Mouse (Mus musculus) T-helper 17 cell (primary cell): Measurements from ENCODE around the gene Suds3.

Experiments
- in situ Hi-C, 2 experiments: fragments of 300-600 bp; cut with MboI, MseI; formaldehyde crosslinking; loops; 1 replicate in 1 of 2; 2 replicates in 1 of 2; pipeline ENCODE4 v1.15.1; 2025; ENCODE audit warnings: high pct_unique_total_duplicates in 2 of 2

Gene Suds3

GRCm38 (mm10) chr5:117115836-117116366, at the start of gene Suds3:
TSS of gene Suds3 (minus strand) at chr5:117116113.
- in situ Hi-C loops = loop anchor here in 1 of 2 experiments (5.0 kb wide), 1 partner anchor 36 kb away; no protein-coding TSS in a partner anchor

GRCm38 (mm10) chr5:117164923-117165322, 49.0 kb upstream of the Suds3 start:
- in situ Hi-C loops = no loop called here

GRCm38 (mm10) chr5:117164516-117164915, 48.6 kb upstream of the Suds3 start:
- in situ Hi-C loops = no loop called here

- in situ Hi-C loops = no loop called here
Measured at GRCm38 (mm10) chr5:117163790-117164189, 47.9 kb upstream of the Suds3 start.

- in situ Hi-C loops = no loop called here
Measured at GRCm38 (mm10) chr5:117160499-117160898, 44.6 kb upstream of the Suds3 start.

- in situ Hi-C loops = no loop called here
Measured at GRCm38 (mm10) chr5:117159805-117160291, 43.9 kb upstream of the Suds3 start.

- in situ Hi-C loops = no loop called here
Measured at GRCm38 (mm10) chr5:117159326-117159725, 43.4 kb upstream of the Suds3 start.

- in situ Hi-C loops = no loop called here
Measured at GRCm38 (mm10) chr5:117158335-117159018, 42.6 kb upstream of the Suds3 start.

- in situ Hi-C loops = loop anchor here in 1 of 2 experiments (5.0 kb wide), 1 partner anchor 36 kb away; the partner anchor contains the start of gene Suds3
Measured at GRCm38 (mm10) chr5:117153527-117154091, 37.7 kb upstream of the Suds3 start.

GRCm38 (mm10) chr5:117152944-117153343, 37.0 kb upstream of the Suds3 start:
- in situ Hi-C loops = loop anchor here in 1 of 2 experiments (5.0 kb wide), 1 partner anchor 36 kb away; the partner anchor contains the start of gene Suds3

- in situ Hi-C loops = loop anchor here in 1 of 2 experiments (5.0 kb wide), 1 partner anchor 33 kb away; the partner anchor contains the start of gene Suds3
Measured at GRCm38 (mm10) chr5:117150068-117150467, 34.2 kb upstream of the Suds3 start.

- in situ Hi-C loops = loop anchor here in 1 of 2 experiments (10.0 kb wide), 1 partner anchor 1316 kb away; no protein-coding TSS in a partner anchor
Measured at GRCm38 (mm10) chr5:117149054-117149942, 33.4 kb upstream of the Suds3 start.

GRCm38 (mm10) chr5:117147187-117148095, 31.5 kb upstream of the Suds3 start:
- in situ Hi-C loops = loop anchor here in 1 of 2 experiments (10.0 kb wide), 1 partner anchor 1317 kb away; no protein-coding TSS in a partner anchor

GRCm38 (mm10) chr5:117146165-117146564, 30.3 kb upstream of the Suds3 start:
- in situ Hi-C loops = loop anchor here in 1 of 2 experiments (10.0 kb wide), 1 partner anchor 1319 kb away; no protein-coding TSS in a partner anchor

GRCm38 (mm10) chr5:117143721-117144135, 27.8 kb upstream of the Suds3 start:
- in situ Hi-C loops = loop anchor here in 1 of 2 experiments (10.0 kb wide), 1 partner anchor 1321 kb away; no protein-coding TSS in a partner anchor

- in situ Hi-C loops = loop anchor here in 1 of 2 experiments (10.0 kb wide), 1 partner anchor 1324 kb away; no protein-coding TSS in a partner anchor
Measured at GRCm38 (mm10) chr5:117140374-117140773, 24.5 kb upstream of the Suds3 start.

GRCm38 (mm10) chr5:117139822-117140221, 23.9 kb upstream of the Suds3 start:
- in situ Hi-C loops = loop anchor here in 1 of 2 experiments (10.0 kb wide), 1 partner anchor 1325 kb away; no protein-coding TSS in a partner anchor

GRCm38 (mm10) chr5:117138295-117138988, 22.5 kb upstream of the Suds3 start:
- in situ Hi-C loops = no loop called here

GRCm38 (mm10) chr5:117137594-117137993, 21.7 kb upstream of the Suds3 start:
- in situ Hi-C loops = no loop called here
